Comparison of ENCODE assay signal across 14 mouse cellular contexts in the genomic region with DNA sequence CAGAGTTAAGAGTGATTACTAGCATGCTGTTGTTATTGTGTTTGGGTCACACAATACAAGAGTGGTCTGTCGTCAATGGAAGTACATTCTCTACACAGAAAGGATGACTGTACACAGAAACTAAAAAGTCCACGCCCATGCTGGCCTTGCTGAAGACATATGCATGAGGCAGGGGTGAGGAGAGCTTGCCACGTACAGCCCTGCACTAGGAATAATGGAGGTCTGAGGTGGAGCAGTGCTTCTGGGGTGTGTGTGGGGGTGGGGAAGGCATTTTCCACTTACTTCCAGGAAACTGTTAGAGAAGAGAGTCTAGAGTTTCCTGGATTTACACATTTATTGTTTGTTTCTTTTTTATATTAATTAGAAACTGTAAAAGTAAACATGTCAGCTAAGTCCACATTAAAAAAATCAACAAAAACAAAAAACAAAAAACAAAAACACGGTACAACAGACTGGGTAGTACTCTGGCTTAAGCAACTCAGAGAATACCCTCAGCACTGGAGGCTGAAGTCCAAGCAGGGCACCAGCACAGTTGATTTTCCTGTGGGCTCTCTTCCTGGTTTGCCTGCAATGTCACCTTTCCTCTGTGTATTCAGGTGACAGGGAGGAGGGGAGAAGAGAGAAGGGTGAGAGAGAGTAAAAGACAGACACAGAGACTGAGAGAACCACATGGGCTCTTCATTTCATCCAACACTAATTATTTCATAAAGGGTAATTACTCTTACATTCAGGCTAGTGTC.
DNase-seq lines count a peak whose midpoint lies in the region; ATAC-seq lines count a peak whose summit lies in the region.
"Had no signal": no experiment of that assay in that cellular context is flagged by ENCODE, and none has a peak within 500 bp of the region (broad histone marks: within the 10 kb centered on the region; RNA-seq: fewer than 3 reads in every experiment).

No protein-coding gene starts in this region.

- no peaks in the 10 kb centered on the region for H3K9me3 ChIP-seq in liver, embryonic 11.5 days (ENCODE audit: control insufficient read depth, low read length)
- no peaks in the 10 kb centered on the region for H3K9me3 ChIP-seq in intestine, embryonic 15.5 days
- no peaks in the 10 kb centered on the region for H3K9me3 ChIP-seq in stomach, embryonic 15.5 days
- H3K9me3 ChIP-seq: limb, embryonic 15.5 days; neural tube, embryonic 12.5 days had no signal

- ATAC-seq in liver, embryonic 11.5 days (replicated peaks; ENCODE audit: low FRiP score): peak; percentile 47; the same call in 1 of the 2 replicates
- ATAC-seq in intestine, embryonic 15.5 days: peak; percentile 90
- ATAC-seq in stomach, embryonic 15.5 days (ENCODE audit: insufficient read depth, low FRiP score, low read depth): peak; percentile 79
- ATAC-seq: forebrain, embryonic 14.5 days had no signal

- H3K27me3 ChIP-seq in liver, embryonic 11.5 days (replicated peaks; ENCODE audit: control insufficient read depth, insufficient read depth, low read length): no peaks in the 10 kb centered on the region
- H3K27me3 ChIP-seq in intestine, embryonic 15.5 days (replicated peaks): no peaks in the 10 kb centered on the region
- no peaks in the 10 kb centered on the region for H3K27me3 ChIP-seq in stomach, embryonic 15.5 days (replicated peaks)
- H3K27me3 ChIP-seq: limb, embryonic 15.5 days; neural tube, embryonic 12.5 days had no signal

- H3K4me2 ChIP-seq in liver, embryonic 11.5 days: no peak overlapping the region
- H3K4me2 ChIP-seq in intestine, embryonic 15.5 days (replicated peaks): no peak overlapping the region
- no peak overlapping the region for H3K4me2 ChIP-seq in stomach, embryonic 15.5 days
- H3K4me2 ChIP-seq: hindbrain, embryonic 14.5 days; limb, embryonic 15.5 days; neural tube, embryonic 12.5 days had no signal

- no peaks in the 10 kb centered on the region for H3K36me3 ChIP-seq in liver, embryonic 11.5 days (ENCODE audit: control insufficient read depth, insufficient read depth, low read length)
- H3K36me3 ChIP-seq in intestine, embryonic 15.5 days: no peaks in the 10 kb centered on the region
- H3K36me3 ChIP-seq in stomach, embryonic 15.5 days: no peaks in the 10 kb centered on the region
- H3K36me3 ChIP-seq: limb, embryonic 15.5 days; neural tube, embryonic 12.5 days had no signal

- H3K4me3 ChIP-seq in liver, embryonic 11.5 days (ENCODE audit: low read depth, low read length): no peak overlapping the region
- no peak overlapping the region for H3K4me3 ChIP-seq in intestine, embryonic 15.5 days (replicated peaks)
- no peak overlapping the region for H3K4me3 ChIP-seq in stomach, embryonic 15.5 days (replicated peaks)
- H3K4me3 ChIP-seq: limb, embryonic 15.5 days; neural tube, embryonic 12.5 days had no signal

- no peak for DNase-seq in liver, embryonic 11.5 days (ENCODE audit: low spot score)
- no peak for DNase-seq in liver
- DNase-seq in ZHBTc4 (ENCODE audit: low read depth, low spot score): peak; percentile 14
- DNase-seq in layer of hippocampus, adult 8-10 months (ENCODE audit: low spot score in 2 of 2): no peak
- no peak for DNase-seq in frontal cortex, postnatal 36 days (ENCODE audit: low spot score in 2 of 2)
- DNase-seq: cerebellum, adult 18-20 months; cerebellum, postnatal 36 days; right cerebral cortex, postnatal 4 days had no signal

- H3K27ac ChIP-seq in liver, embryonic 11.5 days (ENCODE audit: low read depth, low read length): no peak overlapping the region
- H3K27ac ChIP-seq in intestine, embryonic 15.5 days: 0 out of 2 replicates have a peak overlapping the region, but pooled peaks have one; percentile 10
- peak overlapping the region; percentile 54; the same call in 1 of the 2 replicates for H3K27ac ChIP-seq in stomach, embryonic 15.5 days
- H3K27ac ChIP-seq: hindbrain, embryonic 14.5 days; limb, embryonic 15.5 days; neural tube, embryonic 12.5 days had no signal

- 0 out of 2 replicates have a peak, but pooled peaks cover 3% of the 10 kb centered on the region for H3K4me1 ChIP-seq in liver, embryonic 11.5 days (replicated peaks; ENCODE audit: control insufficient read depth, insufficient read depth, low read length)
- peaks cover 20% of the 10 kb centered on the region for H3K4me1 ChIP-seq in intestine, embryonic 15.5 days (replicated peaks)
- H3K4me1 ChIP-seq in stomach, embryonic 15.5 days: peaks cover 8% of the 10 kb centered on the region; the same call in 1 of the 2 replicates

- H3K9ac ChIP-seq in liver, embryonic 11.5 days (ENCODE audit: low read depth, low read length): no peak overlapping the region
- no peak overlapping the region for H3K9ac ChIP-seq in intestine, embryonic 15.5 days
- H3K9ac ChIP-seq in stomach, embryonic 15.5 days: no peak overlapping the region
- H3K9ac ChIP-seq: hindbrain, embryonic 14.5 days; limb, embryonic 15.5 days; neural tube, embryonic 12.5 days had no signal

- 64% methylated on average over 4 of the region's 4 CpGs for WGBS in liver, embryonic 11.5 days
- 45% methylated on average over 4 of the region's 4 CpGs for WGBS in intestine, embryonic 15.5 days
- WGBS in stomach, embryonic 15.5 days: 53% methylated on average over 4 of the region's 4 CpGs
